Mouse (Mus musculus) urinary bladder, postnatal 14 days (tissue): ENCODE data around the gene Olfr1467.

Experiments used
- DNase-seq: peaks from one replicate; pipeline ENCODE4 v3.0.0; 2021; ENCODE audit warnings: low spot score

Gene Olfr1467

GRCm38 (mm10) chr19:13361936-13362335, at the start of gene Olfr1467:
Gene Olfr1467, plus strand, starts transcription at chr19:13362236.
- DNase-seq: no peak

GRCm38 (mm10) chr19:13315441-13315840, 46.6 kb upstream of the Olfr1467 start, which contains the start of gene Olfr1465:
Gene Olfr1465, minus strand, starts transcription at chr19:13315541.
- no peak for DNase-seq

- no peak for DNase-seq
Observed at GRCm38 (mm10) chr19:13338562-13338961, 23.5 kb upstream of the Olfr1467 start, which contains the start of gene Olfr1466. Gene Olfr1466, plus strand, starts transcription at chr19:13338862.

GRCm38 (mm10) chr19:13407549-13407948, 45.5 kb downstream of the Olfr1467 start, which contains the start of gene Olfr1469:
Gene Olfr1469, plus strand, starts transcription at chr19:13407849.
- DNase-seq: no peak
